Mouse (Mus musculus): ENCODE data around the gene Myo9a. TPM values are rescaled to one million over a fixed set of nuclear protein-coding genes. Genes with fewer than 3 reads are reported as not detected.

The Myo9a gene
- polyA plus RNA-seq, 1 experiment from 2014 or later, result 22.2 TPM

- Histone ChIP-seq H3K36me3 (ENCODE audit: control insufficient read depth, insufficient read depth, low read length) (no peaks in the 10 kb centered on the region), H3K9me3 (ENCODE audit: control insufficient read depth, low read length) (no peaks in the 10 kb centered on the region), H3K9ac (ENCODE audit: low read length) (no peak overlapping the region), H3K4me2 (ENCODE audit: low read depth) (no peak overlapping the region), H3K27me3 (ENCODE audit: control insufficient read depth, insufficient read depth, low read length) (no peaks in the 10 kb centered on the region), H3K27ac (ENCODE audit: low read depth, low read length) (no peak overlapping the region), H3K4me3 (ENCODE audit: low read depth, low read length) (no peak overlapping the region), H3K4me1 (ENCODE audit: control insufficient read depth, insufficient read depth, low read length) (no peaks in the 10 kb centered on the region)
- DNase-seq (ENCODE audit: low spot score), result no peak
- no peak for ATAC-seq (ENCODE audit: insufficient read depth, low FRiP score, low TSS enrichment)
- 90% methylated on average over 6 of the region's 6 CpGs for WGBS
These were observed 198.8 kb downstream of the Myo9a start for GRCm38 (mm10) chr9:59949511-59949910.

GRCm38 (mm10) chr9:59949981-59950380, 199.3 kb downstream of the Myo9a start:
- no peak overlapping the region for H3K27ac ChIP-seq (ENCODE audit: low read depth, low read length)
- H3K27me3 ChIP-seq (ENCODE audit: control insufficient read depth, insufficient read depth, low read length), result no peaks in the 10 kb centered on the region
- H3K36me3 ChIP-seq (ENCODE audit: control insufficient read depth, insufficient read depth, low read length), result no peaks in the 10 kb centered on the region
- ATAC-seq (ENCODE audit: insufficient read depth, low FRiP score, low TSS enrichment), result no peak
- no peak for DNase-seq (ENCODE audit: low spot score)
- no peak overlapping the region for H3K4me2 ChIP-seq (ENCODE audit: low read depth)
- H3K9ac ChIP-seq (ENCODE audit: low read length), result no peak overlapping the region
- WGBS, result 89% methylated on average over 5 of the region's 5 CpGs
- H3K4me3 ChIP-seq (ENCODE audit: low read depth, low read length), result no peak overlapping the region
- H3K4me1 ChIP-seq (ENCODE audit: control insufficient read depth, insufficient read depth, low read length), result no peaks in the 10 kb centered on the region
- no peaks in the 10 kb centered on the region for H3K9me3 ChIP-seq (ENCODE audit: control insufficient read depth, low read length)

GRCm38 (mm10) chr9:59951001-59951750, 200.5 kb downstream of the Myo9a start:
- ATAC-seq (ENCODE audit: insufficient read depth, low FRiP score, low TSS enrichment) (no peak), DNase-seq (ENCODE audit: low spot score) (no peak)
- Histone ChIP-seq H3K4me3 (ENCODE audit: low read depth, low read length) (no peak overlapping the region), H3K4me2 (ENCODE audit: low read depth) (no peak overlapping the region), H3K36me3 (ENCODE audit: control insufficient read depth, insufficient read depth, low read length) (no peaks in the 10 kb centered on the region), H3K27ac (ENCODE audit: low read depth, low read length) (no peak overlapping the region), H3K9ac (ENCODE audit: low read length) (no peak overlapping the region), H3K4me1 (ENCODE audit: control insufficient read depth, insufficient read depth, low read length) (no peaks in the 10 kb centered on the region), H3K27me3 (ENCODE audit: control insufficient read depth, insufficient read depth, low read length) (no peaks in the 10 kb centered on the region), H3K9me3 (ENCODE audit: control insufficient read depth, low read length) (no peaks in the 10 kb centered on the region)
- 90% methylated on average over 9 of the region's 9 CpGs for WGBS

- H3K4me2 ChIP-seq (ENCODE audit: low read depth), result no peak overlapping the region
- WGBS, result 87% methylated on average over 4 of the region's 4 CpGs
- DNase-seq (ENCODE audit: low spot score), result no peak
These were observed 201.2 kb downstream of the Myo9a start for GRCm38 (mm10) chr9:59951943-59952342.

GRCm38 (mm10) chr9:59952515-59953070, 201.9 kb downstream of the Myo9a start:
- ATAC-seq (ENCODE audit: insufficient read depth, low FRiP score, low TSS enrichment) (no peak), DNase-seq (ENCODE audit: low spot score) (no peak)
- no peaks in the 10 kb centered on the region for H3K27me3 ChIP-seq (ENCODE audit: control insufficient read depth, insufficient read depth, low read length)
- WGBS, result 77% methylated on average over 8 of the region's 8 CpGs
- no peaks in the 10 kb centered on the region for H3K9me3 ChIP-seq (ENCODE audit: control insufficient read depth, low read length)
- H3K4me3 ChIP-seq (ENCODE audit: low read depth, low read length), result no peak overlapping the region
- no peak overlapping the region for H3K4me2 ChIP-seq (ENCODE audit: low read depth)
- no peaks in the 10 kb centered on the region for H3K36me3 ChIP-seq (ENCODE audit: control insufficient read depth, insufficient read depth, low read length)
- no peaks in the 10 kb centered on the region for H3K4me1 ChIP-seq (ENCODE audit: control insufficient read depth, insufficient read depth, low read length)
- no peak overlapping the region for H3K9ac ChIP-seq (ENCODE audit: low read length)
- no peak overlapping the region for H3K27ac ChIP-seq (ENCODE audit: low read depth, low read length)

More at GRCm38 (mm10) chr9:59951943-59952342, 201.2 kb downstream of the Myo9a start:
- Histone ChIP-seq H3K27me3 (ENCODE audit: control insufficient read depth, insufficient read depth, low read length) (no peaks in the 10 kb centered on the region), H3K4me1 (ENCODE audit: control insufficient read depth, insufficient read depth, low read length) (no peaks in the 10 kb centered on the region), H3K9ac (ENCODE audit: low read length) (no peak overlapping the region), H3K9me3 (ENCODE audit: control insufficient read depth, low read length) (no peaks in the 10 kb centered on the region), H3K4me3 (ENCODE audit: low read depth, low read length) (no peak overlapping the region), H3K36me3 (ENCODE audit: control insufficient read depth, insufficient read depth, low read length) (no peaks in the 10 kb centered on the region), H3K27ac (ENCODE audit: low read depth, low read length) (no peak overlapping the region)
- no peak for ATAC-seq (ENCODE audit: insufficient read depth, low FRiP score, low TSS enrichment)

- Histone ChIP-seq H3K4me2 (ENCODE audit: low read depth) (no peak overlapping the region), H3K27me3 (ENCODE audit: control insufficient read depth, insufficient read depth, low read length) (no peaks in the 10 kb centered on the region), H3K9me3 (ENCODE audit: control insufficient read depth, low read length) (no peaks in the 10 kb centered on the region), H3K27ac (ENCODE audit: low read depth, low read length) (no peak overlapping the region), H3K36me3 (ENCODE audit: control insufficient read depth, insufficient read depth, low read length) (no peaks in the 10 kb centered on the region), H3K4me1 (ENCODE audit: control insufficient read depth, insufficient read depth, low read length) (no peaks in the 10 kb centered on the region), H3K9ac (ENCODE audit: low read length) (no peak overlapping the region), H3K4me3 (ENCODE audit: low read depth, low read length) (no peak overlapping the region)
- DNase-seq (ENCODE audit: low spot score) (no peak), ATAC-seq (ENCODE audit: insufficient read depth, low FRiP score, low TSS enrichment) (no peak)
- 81% methylated on average over 7 of the region's 7 CpGs for WGBS
These were observed 202.9 kb downstream of the Myo9a start for GRCm38 (mm10) chr9:59953556-59953955.

GRCm38 (mm10) chr9:59955199-59955598, 204.5 kb downstream of the Myo9a start:
- H3K4me1 ChIP-seq (ENCODE audit: control insufficient read depth, insufficient read depth, low read length), result no peaks in the 10 kb centered on the region
- WGBS, result 56% methylated on average over 3 of the region's 3 CpGs

GRCm38 (mm10) chr9:59955692-59956091, 205.0 kb downstream of the Myo9a start:
- Histone ChIP-seq H3K9me3 (ENCODE audit: control insufficient read depth, low read length) (no peaks in the 10 kb centered on the region), H3K27ac (ENCODE audit: low read depth, low read length) (no peak overlapping the region), H3K36me3 (ENCODE audit: control insufficient read depth, insufficient read depth, low read length) (no peaks in the 10 kb centered on the region), H3K27me3 (ENCODE audit: control insufficient read depth, insufficient read depth, low read length) (no peaks in the 10 kb centered on the region), H3K4me1 (ENCODE audit: control insufficient read depth, insufficient read depth, low read length) (no peaks in the 10 kb centered on the region), H3K4me3 (ENCODE audit: low read depth, low read length) (no peak overlapping the region), H3K4me2 (ENCODE audit: low read depth) (no peak overlapping the region), H3K9ac (ENCODE audit: low read length) (no peak overlapping the region)
- ATAC-seq (ENCODE audit: insufficient read depth, low FRiP score, low TSS enrichment) (no peak), DNase-seq (ENCODE audit: low spot score) (no peak)
- 87% methylated on average over 6 of the region's 6 CpGs for WGBS

More at GRCm38 (mm10) chr9:59955199-59955598, 204.5 kb downstream of the Myo9a start:
- Histone ChIP-seq H3K9me3 (ENCODE audit: control insufficient read depth, low read length) (no peaks in the 10 kb centered on the region), H3K27ac (ENCODE audit: low read depth, low read length) (no peak overlapping the region), H3K9ac (ENCODE audit: low read length) (no peak overlapping the region), H3K27me3 (ENCODE audit: control insufficient read depth, insufficient read depth, low read length) (no peaks in the 10 kb centered on the region), H3K4me2 (ENCODE audit: low read depth) (no peak overlapping the region), H3K36me3 (ENCODE audit: control insufficient read depth, insufficient read depth, low read length) (no peaks in the 10 kb centered on the region), H3K4me3 (ENCODE audit: low read depth, low read length) (no peak overlapping the region)
- ATAC-seq (ENCODE audit: insufficient read depth, low FRiP score, low TSS enrichment) (no peak), DNase-seq (ENCODE audit: low spot score) (no peak)

GRCm38 (mm10) chr9:59956496-59956895, 205.8 kb downstream of the Myo9a start:
- DNase-seq (ENCODE audit: low spot score), result no peak
- no peaks in the 10 kb centered on the region for H3K9me3 ChIP-seq (ENCODE audit: control insufficient read depth, low read length)
- no peak overlapping the region for H3K9ac ChIP-seq (ENCODE audit: low read length)
- no peak overlapping the region for H3K4me2 ChIP-seq (ENCODE audit: low read depth)
- no peaks in the 10 kb centered on the region for H3K4me1 ChIP-seq (ENCODE audit: control insufficient read depth, insufficient read depth, low read length)
- no peak for ATAC-seq (ENCODE audit: insufficient read depth, low FRiP score, low TSS enrichment)
- no peak overlapping the region for H3K27ac ChIP-seq (ENCODE audit: low read depth, low read length)
- no peaks in the 10 kb centered on the region for H3K27me3 ChIP-seq (ENCODE audit: control insufficient read depth, insufficient read depth, low read length)
- no peak overlapping the region for H3K4me3 ChIP-seq (ENCODE audit: low read depth, low read length)
- 47% methylated on average over 6 of the region's 6 CpGs for WGBS
- H3K36me3 ChIP-seq (ENCODE audit: control insufficient read depth, insufficient read depth, low read length), result no peaks in the 10 kb centered on the region

Data from neural tube, embryonic 11.5 days (tissue).